Mouse (Mus musculus): ENCODE measurements around the gene Gdpgp1. TPM values are rescaled to one million over a fixed set of nuclear protein-coding genes. Genes with fewer than 3 reads are reported as not detected.
A peak's percentile ranks its signal among the peaks of the same experiment; 100 is the strongest.

Gdpgp1 gene
- total and polyA plus RNA-seq, 3 experiments, result 2.0 to 3.6 (median 3.0) TPM

GRCm38 (mm10) chr7:80208026-80208642, 24.5 kb upstream of the Gdpgp1 start (continued):
- TF ChIP-seq MAFK (IDR thresholded peaks at IDR 0.05; ENCODE audit: insufficient replicate concordance, low read length), result no peak
- TF ChIP-seq MEF2A (IDR thresholded peaks at IDR 0.05; ENCODE audit: borderline replicate concordance, low read depth, low read length), result peak; percentile 73; the same call in 1 of the 2 replicates
- TF ChIP-seq TCF12 (IDR thresholded peaks at IDR 0.05; ENCODE audit: low read depth, low read length), result peak; percentile 74
- TF ChIP-seq ZKSCAN1 (IDR thresholded peaks at IDR 0.05; ENCODE audit: borderline replicate concordance, low read depth, low read length), result no peak
- TF ChIP-seq CHD2 (IDR thresholded peaks at IDR 0.05; ENCODE audit: low read length), result no peak
- no peak for TF ChIP-seq POLR2A (IDR thresholded peaks at IDR 0.05; ENCODE audit: low read depth, low read length)
- peak; percentile 75; the same call in 1 of the 2 replicates for TF ChIP-seq IRF4 (IDR thresholded peaks at IDR 0.05; ENCODE audit: low read depth, low read length)
- no peak for TF ChIP-seq JUN (IDR thresholded peaks at IDR 0.05; ENCODE audit: insufficient read depth, low read depth, low read length)

GRCm38 (mm10) chr7:80208738-80209430, 23.8 kb upstream of the Gdpgp1 start:
- H3K27me3 ChIP-seq (replicated peaks), result no peaks in the 10 kb centered on the region
- H3K9ac ChIP-seq (ENCODE audit: insufficient read depth, low read depth), result peak overlapping the region; percentile 78
- H3K4me3 ChIP-seq (replicated peaks in 1 of 3; ENCODE audit: low read depth in 2 of 3, low read length in 2 of 3, poor library complexity in 1 of 3), result peak overlapping the region in 1 of 3 experiments; percentile 21
- peaks cover 61 to 95% of the 10 kb centered on the region in 2 experiments for H3K4me1 ChIP-seq (ENCODE audit: control insufficient read depth in 1 of 2, insufficient read depth in 2 of 2)
- no peaks in the 10 kb centered on the region for H3K9me3 ChIP-seq (replicated peaks; ENCODE audit: low read length)
- TF ChIP-seq TBP (conservative IDR thresholded peaks at IDR 0.05; ENCODE audit: low read depth, low read length) (0 out of 2 replicates have a peak, but pooled peaks have one; percentile 18), RCOR1 (conservative IDR thresholded peaks at IDR 0.05; ENCODE audit: low read depth, low read length) (no peak), UBTF (IDR thresholded peaks at IDR 0.05; ENCODE audit: low read depth, low read length) (peak; percentile 54), POLR2A (IDR thresholded peaks at IDR 0.05; ENCODE audit: low read depth, low read length) (peak; percentile 37; the same call in 1 of the 2 replicates), MXI1 (IDR thresholded peaks at IDR 0.05; ENCODE audit: low read depth, low read length) (0 out of 2 replicates have a peak, but pooled peaks have one; percentile 8)
- in situ Hi-C loops (cut with MboI; ENCODE audit: low pct_ligation_motif_present, low pct_unique_long_range_greater_than_20kb, low sequenced_read_pairs) (no loop called here), dilution Hi-C loops (cut with MboI; ENCODE audit: extremely low pct_ligation_motif_present, extremely low pct_unique_long_range_greater_than_20kb, low sequenced_read_pairs) (no loop called here)
- peaks cover 52% of the 10 kb centered on the region for H3K79me2 ChIP-seq (replicated peaks; ENCODE audit: control insufficient read depth, extremely low read depth, insufficient read depth, poor library complexity, severe bottlenecking)
- peak overlapping the region; percentile 66 for H3K4me2 ChIP-seq (ENCODE audit: insufficient read depth, low read depth, poor library complexity, severe bottlenecking)
- H3K27ac ChIP-seq (ENCODE audit: insufficient read depth, low read depth), result peak overlapping the region; percentile 90
- H3K36me3 ChIP-seq (replicated peaks in 1 of 2; ENCODE audit: control insufficient read depth in 1 of 2, insufficient read depth in 1 of 2, low read length in 1 of 2), result peaks cover 10% of the 10 kb centered on the region in 2 experiments
- DNase-seq (ENCODE audit: extremely low read depth), result no peak

GRCm38 (mm10) chr7:80209669-80210068, 23.0 kb upstream of the Gdpgp1 start:
- H3K27ac ChIP-seq (ENCODE audit: insufficient read depth, low read depth), result peak overlapping the region; percentile 97
- H3K4me3 ChIP-seq (replicated peaks in 1 of 3; ENCODE audit: low read depth in 2 of 3, low read length in 2 of 3, poor library complexity in 1 of 3), result no peak overlapping the region
- peak overlapping the region; percentile 66 for H3K4me2 ChIP-seq (ENCODE audit: insufficient read depth, low read depth, poor library complexity, severe bottlenecking)
- peak; percentile 95 for DNase-seq (ENCODE audit: extremely low read depth)
- peak overlapping the region; percentile 78; the same call in 1 of the 2 replicates for H3K9ac ChIP-seq (ENCODE audit: insufficient read depth, low read depth)
- in situ Hi-C loops (cut with MboI; ENCODE audit: low pct_ligation_motif_present, low pct_unique_long_range_greater_than_20kb, low sequenced_read_pairs) (loop anchor here (5.0 kb wide), 1 partner anchor 67 kb away; no protein-coding TSS in a partner anchor), dilution Hi-C loops (cut with MboI; ENCODE audit: extremely low pct_ligation_motif_present, extremely low pct_unique_long_range_greater_than_20kb, low sequenced_read_pairs) (no loop called here)
- H3K79me2 ChIP-seq (replicated peaks; ENCODE audit: control insufficient read depth, extremely low read depth, insufficient read depth, poor library complexity, severe bottlenecking), result peaks cover 45% of the 10 kb centered on the region
- no peaks in the 10 kb centered on the region for H3K27me3 ChIP-seq (replicated peaks)
- H3K36me3 ChIP-seq (replicated peaks in 1 of 2; ENCODE audit: control insufficient read depth in 1 of 2, insufficient read depth in 1 of 2, low read length in 1 of 2), result peaks cover 10% of the 10 kb centered on the region in 2 experiments
- H3K9me3 ChIP-seq (replicated peaks; ENCODE audit: low read length), result no peaks in the 10 kb centered on the region
- peaks cover 59 to 95% of the 10 kb centered on the region in 2 experiments for H3K4me1 ChIP-seq (ENCODE audit: control insufficient read depth in 1 of 2, insufficient read depth in 2 of 2)
- TF ChIP-seq ELF1 (IDR thresholded peaks at IDR 0.05; ENCODE audit: low read depth, low read length) (0 out of 2 replicates have a peak, but pooled peaks have one; percentile 52), JUND (conservative IDR thresholded peaks at IDR 0.05; ENCODE audit: low read depth, low read length) (0 out of 2 replicates have a peak, but pooled peaks have one; percentile 13), CHD1 (IDR thresholded peaks at IDR 0.05; ENCODE audit: low read depth, low read length) (no peak), POLR2A (IDR thresholded peaks at IDR 0.05; ENCODE audit: low read depth, low read length) (peak; percentile 60), MYC (IDR thresholded peaks at IDR 0.05; ENCODE audit: low read depth, low read length) (peak; percentile 90), MEF2A (IDR thresholded peaks at IDR 0.05; ENCODE audit: borderline replicate concordance, low read depth, low read length) (peak; percentile 97), SMC3 (IDR thresholded peaks at IDR 0.05; ENCODE audit: low read depth, low read length) (peak; percentile 36; the same call in 1 of the 2 replicates), RCOR1 (conservative IDR thresholded peaks at IDR 0.05; ENCODE audit: low read depth, low read length) (peak; percentile 94), CTCF (conservative IDR thresholded peaks at IDR 0.05 in 1 of 2, IDR thresholded peaks at IDR 0.05 in 1 of 2; ENCODE audit: low read depth in 2 of 2, low read length in 2 of 2) (no peak), GABPA (IDR thresholded peaks at IDR 0.05; ENCODE audit: insufficient replicate concordance, low read depth, low read length) (no peak), TBP (conservative IDR thresholded peaks at IDR 0.05; ENCODE audit: low read depth, low read length) (peak; percentile 72; the same call in 1 of the 2 replicates), E2F4 (IDR thresholded peaks at IDR 0.05; ENCODE audit: insufficient replicate concordance, low read depth, low read length) (0 out of 2 replicates have a peak, but pooled peaks have one; percentile 58), JUN (IDR thresholded peaks at IDR 0.05; ENCODE audit: insufficient read depth, low read depth, low read length) (peak; percentile 74), BHLHE40 (IDR thresholded peaks at IDR 0.05; ENCODE audit: low read depth, low read length) (peak; percentile 97), ETS1 (conservative IDR thresholded peaks at IDR 0.05; ENCODE audit: low read depth, low read length) (peak; percentile 98), KAT2A (IDR thresholded peaks at IDR 0.05; ENCODE audit: insufficient replicate concordance, low read length) (no peak), USF2 (conservative IDR thresholded peaks at IDR 0.05; ENCODE audit: low read depth, low read length) (no peak), RAD21 (IDR thresholded peaks at IDR 0.05; ENCODE audit: low read depth, low read length) (peak; percentile 20), SIN3A (IDR thresholded peaks at IDR 0.05; ENCODE audit: low read length) (peak; percentile 90)
